Comparison of ENCODE assay signal across 35 mouse cellular contexts in the genomic region with DNA sequence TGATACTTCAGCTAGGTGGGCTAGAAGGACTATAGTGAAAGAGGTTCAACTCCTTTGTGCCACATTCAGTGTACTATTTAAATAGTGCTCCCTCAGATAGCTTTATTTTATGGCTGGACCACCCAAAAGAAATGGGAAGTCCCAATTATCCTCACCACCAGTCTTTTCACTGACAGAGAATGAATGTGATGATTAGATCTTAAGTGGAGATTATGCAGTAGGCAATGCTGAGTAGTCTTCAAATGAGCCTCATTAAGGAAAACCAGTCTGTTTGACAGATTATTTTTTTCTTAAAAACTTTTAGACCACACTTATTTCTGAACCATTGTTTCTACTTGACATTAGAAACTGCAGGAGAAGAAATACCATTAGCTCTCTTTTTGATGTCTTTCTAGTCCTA.
"Had no signal": no experiment of that assay in that cellular context is flagged by ENCODE, and none has a peak within 500 bp of the region (broad histone marks: within the 10 kb centered on the region; RNA-seq: fewer than 3 reads in every experiment).

No protein-coding gene starts in this region.

- H3K4me2 ChIP-seq: heart, embryonic 11.5 days; heart, embryonic 12.5 days; heart, embryonic 13.5 days; heart, embryonic 15.5 days; hindbrain, embryonic 12.5 days; hindbrain, embryonic 13.5 days; hindbrain, embryonic 14.5 days; hindbrain, embryonic 15.5 days; intestine, embryonic 15.5 days; kidney, embryonic 15.5 days had no signal

- DNase-seq: heart, postnatal 10 days; heart, postnatal 14 days; heart, postnatal 36 days; heart, postnatal 4 days; kidney, adult 11 months; kidney, adult 18-20 months; kidney, adult 2 months; kidney, adult 8-10 months; kidney, adult 9 months; kidney, postnatal 10 days; kidney, postnatal 14 days; kidney, postnatal 25 days; kidney, postnatal 36 days; kidney, postnatal 4 days; layer of hippocampus, adult 9-11 months; layer of hippocampus, postnatal 36 days had no signal

- ATAC-seq: hindbrain, embryonic 16.5 days; hindbrain, postnatal 0 days; inflammation-experienced regulatory T-cells, adult 6 months; intestine, embryonic 15.5 days; intestine, embryonic 16.5 days; intestine, postnatal 0 days had no signal

- H3K27ac ChIP-seq: heart, embryonic 10.5 days; heart, embryonic 13.5 days; heart, embryonic 15.5 days; hindbrain, embryonic 10.5 days; hindbrain, embryonic 12.5 days; hindbrain, embryonic 13.5 days; hindbrain, embryonic 14.5 days; hindbrain, embryonic 15.5 days; hindbrain, postnatal 0 days; intestine, embryonic 15.5 days; kidney, embryonic 15.5 days; kidney, postnatal 0 days; layer of hippocampus, adult 2 months had no signal

- H3K9ac ChIP-seq: heart, embryonic 12.5 days; heart, embryonic 13.5 days; heart, embryonic 15.5 days; hindbrain, embryonic 12.5 days; hindbrain, embryonic 13.5 days; hindbrain, embryonic 14.5 days; hindbrain, embryonic 15.5 days; intestine, embryonic 15.5 days; kidney, embryonic 15.5 days had no signal

- H3K4me1 ChIP-seq: heart, embryonic 10.5 days; heart, embryonic 12.5 days; heart, embryonic 13.5 days; heart, embryonic 15.5 days; hindbrain, embryonic 12.5 days; hindbrain, embryonic 13.5 days; hindbrain, embryonic 15.5 days; intestine, embryonic 15.5 days; kidney, embryonic 15.5 days had no signal

- H3K4me3 ChIP-seq: heart, embryonic 10.5 days; heart, embryonic 12.5 days; heart, embryonic 13.5 days; heart, embryonic 15.5 days; hindbrain, embryonic 10.5 days; hindbrain, embryonic 12.5 days; hindbrain, embryonic 13.5 days; hindbrain, embryonic 15.5 days; intestine, embryonic 15.5 days; kidney, embryonic 15.5 days; layer of hippocampus, adult 2 months had no signal

- H3K36me3 ChIP-seq: heart, embryonic 10.5 days; heart, embryonic 12.5 days; heart, embryonic 13.5 days; heart, embryonic 15.5 days; hindbrain, embryonic 10.5 days; hindbrain, embryonic 12.5 days; hindbrain, embryonic 13.5 days; hindbrain, embryonic 15.5 days; intestine, embryonic 15.5 days; kidney, embryonic 15.5 days had no signal

- H3K9me3 ChIP-seq: heart, embryonic 10.5 days; heart, embryonic 12.5 days; heart, embryonic 13.5 days; heart, embryonic 15.5 days; hindbrain, embryonic 10.5 days; hindbrain, embryonic 12.5 days; hindbrain, embryonic 13.5 days; hindbrain, embryonic 15.5 days; intestine, embryonic 15.5 days; kidney, embryonic 15.5 days had no signal

- H3K27me3 ChIP-seq: heart, embryonic 12.5 days; heart, embryonic 13.5 days; heart, embryonic 15.5 days; hindbrain, embryonic 12.5 days; hindbrain, embryonic 13.5 days; hindbrain, embryonic 15.5 days; intestine, embryonic 15.5 days; kidney, embryonic 15.5 days had no signal
